Mouse (Mus musculus): Measurements from ENCODE around the gene Ccn6. TPM values are rescaled to one million over a fixed set of nuclear protein-coding genes. Genes with fewer than 3 reads are reported as not detected.
"Not testable (repeated sequence)": the region's sequence is repeated elsewhere in the genome, so short reads cannot be mapped to it uniquely, and the experiment has no call there.

Gene Ccn6
- 0.48 and 0.50 TPM in 2 replicates for polyA plus RNA-seq (2016; fragmentation: Nextera tagmentation; extraction: Ambion mirVana)

DNA sequence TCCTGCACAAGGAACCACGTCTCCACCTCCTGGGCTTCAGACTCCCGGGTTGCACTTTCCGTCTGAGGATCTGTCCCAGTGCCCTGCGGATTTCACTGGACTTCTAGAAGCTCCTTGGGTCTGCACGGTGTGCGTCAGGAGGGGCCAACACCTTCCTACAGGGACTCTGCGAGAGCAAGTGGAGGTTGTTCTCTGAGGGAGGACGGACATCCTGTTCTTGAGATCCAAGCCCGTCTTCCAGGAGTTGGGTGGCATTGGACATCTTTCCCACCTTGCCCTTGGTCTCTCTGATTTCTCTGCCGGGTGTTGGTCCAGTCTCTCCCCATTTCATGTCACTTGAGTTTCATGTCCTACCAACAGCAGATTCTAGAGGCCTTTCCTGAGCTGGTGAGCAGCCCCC lies at the start of gene Ccn6:
Gene Ccn6 (minus strand): TSS at position 101 of the 400 bp plus-strand sequence.
- 88% methylated on average over 10 of the region's 10 CpGs for WGBS
- Histone ChIP-seq H3K9ac (no peak within 1 kb of the TSS), H3K36me3 (no peaks in the 10 kb centered on the region), H3K27me3 (no peaks in the 10 kb centered on the region), H3K9me3 (peaks cover 3% of the 10 kb centered on the region; the same call in 1 of the 2 replicates), H3K4me1 (peaks cover 6% of the 10 kb centered on the region; the same call in 1 of the 2 replicates), H3K4me3 (no peak within 1 kb of the TSS), H3K4me2 (replicated peaks) (no peak within 1 kb of the TSS), H3K27ac (no peak within 1 kb of the TSS)
- ATAC-seq (ENCODE audit: insufficient number of reproducible peaks, insufficient read depth, low FRiP score, low TSS enrichment), result no peak

DNA sequence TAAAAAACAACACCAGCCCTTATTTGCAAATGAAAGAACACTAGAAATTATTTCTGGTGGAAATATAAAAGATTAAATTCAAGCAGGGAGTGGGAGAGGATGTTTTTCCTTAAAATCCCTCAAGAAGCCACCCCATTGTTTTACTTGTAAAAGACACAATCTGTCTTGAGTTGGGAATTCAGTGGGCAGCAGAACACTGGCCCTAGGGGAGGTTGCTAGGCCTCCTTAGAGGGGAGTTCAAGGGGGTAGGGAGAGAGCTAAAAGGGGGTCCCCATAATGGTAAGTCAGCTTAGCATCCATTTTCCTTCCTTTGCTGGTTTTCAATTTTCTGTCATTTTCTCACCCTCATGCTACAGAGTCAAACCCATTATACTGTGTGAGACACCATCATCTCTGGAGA lies 46.4 kb upstream of the Ccn6 start:
- Histone ChIP-seq H3K36me3 (no peaks in the 10 kb centered on the region), H3K27ac (no peak overlapping the region), H3K9ac (no peak overlapping the region), H3K4me3 (no peak overlapping the region), H3K4me2 (replicated peaks) (no peak overlapping the region), H3K4me1 (peaks cover 17% of the 10 kb centered on the region), H3K9me3 (0 out of 2 replicates have a peak, but pooled peaks cover 7% of the 10 kb centered on the region), H3K27me3 (no peaks in the 10 kb centered on the region)
- no peak for ATAC-seq (ENCODE audit: insufficient number of reproducible peaks, insufficient read depth, low FRiP score, low TSS enrichment)

DNA sequence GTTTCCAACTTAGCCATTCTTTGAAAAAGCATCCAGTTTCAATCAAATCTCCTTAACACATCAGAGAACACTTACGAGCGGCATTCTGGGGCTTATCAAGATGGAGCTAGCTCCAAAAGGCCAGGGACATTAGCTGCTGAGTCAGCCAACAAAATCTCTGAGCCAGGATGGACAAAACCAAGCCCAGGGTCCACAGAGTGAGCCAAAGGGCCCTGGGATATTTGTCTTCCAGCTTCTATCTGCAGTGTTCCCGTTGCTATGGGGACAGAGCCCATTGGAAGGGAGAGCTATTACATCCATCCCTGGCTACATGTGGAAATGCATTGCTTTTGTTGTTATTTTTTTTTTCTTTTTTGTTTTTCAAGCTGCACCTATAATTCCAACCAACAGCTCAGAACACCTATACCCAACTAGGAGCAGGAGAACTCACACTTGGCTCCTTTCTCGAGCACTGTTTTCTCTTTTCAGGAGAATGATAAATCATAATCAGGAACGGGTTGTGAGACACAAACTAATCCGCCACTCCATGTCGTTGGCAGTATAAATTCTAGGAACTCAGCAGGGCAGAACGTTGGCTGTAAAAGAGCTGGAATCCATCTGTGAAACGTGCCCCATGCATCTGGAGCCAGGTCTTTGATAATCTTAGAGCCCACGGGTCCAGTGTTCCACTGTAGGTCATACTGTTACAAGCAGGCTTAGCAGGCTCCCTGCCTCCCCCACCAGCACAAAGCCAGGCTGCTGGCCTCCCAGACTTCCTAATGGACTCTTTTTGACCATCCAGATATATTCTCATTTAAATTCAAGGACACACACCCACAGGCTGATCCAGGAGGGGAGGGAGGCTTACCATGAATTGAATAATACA lies 45.8 kb upstream of the Ccn6 start:
- no peaks in the 10 kb centered on the region for H3K27me3 ChIP-seq

DNA sequence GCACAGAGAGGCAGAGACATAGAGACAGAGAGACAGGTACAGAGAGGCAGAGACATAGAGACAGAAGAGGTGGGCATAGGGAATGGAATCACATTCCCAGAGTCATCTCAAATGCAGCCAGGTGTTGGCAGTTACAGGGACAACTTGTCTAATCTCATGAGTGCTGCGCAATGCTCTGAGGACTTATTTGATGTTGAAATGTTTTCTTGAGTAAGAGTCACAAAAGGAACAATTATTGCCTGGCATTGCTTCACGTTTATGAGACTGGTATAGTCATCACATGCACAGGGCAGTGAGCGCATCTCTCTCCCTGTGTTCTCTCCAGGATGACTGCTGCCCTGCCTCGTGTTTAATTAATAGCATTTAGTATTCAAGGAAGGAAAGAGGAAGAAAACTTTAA lies 45.1 kb upstream of the Ccn6 start:
- Histone ChIP-seq H3K9me3 (0 out of 2 replicates have a peak, but pooled peaks cover 10% of the 10 kb centered on the region), H3K9ac (no peak overlapping the region), H3K4me1 (peaks cover 17% of the 10 kb centered on the region), H3K4me2 (replicated peaks) (no peak overlapping the region), H3K36me3 (no peaks in the 10 kb centered on the region), H3K27ac (no peak overlapping the region), H3K4me3 (no peak overlapping the region), H3K27me3 (no peaks in the 10 kb centered on the region)
- no peak for ATAC-seq (ENCODE audit: insufficient number of reproducible peaks, insufficient read depth, low FRiP score, low TSS enrichment)
- WGBS, result 72% methylated on average over 4 of the region's 4 CpGs

More for the DNA sequence above, 45.8 kb upstream of the Ccn6 start:
- Histone ChIP-seq H3K36me3 (no peaks in the 10 kb centered on the region), H3K4me2 (replicated peaks) (no peak overlapping the region), H3K27ac (no peak overlapping the region), H3K4me1 (peaks cover 17% of the 10 kb centered on the region), H3K9me3 (0 out of 2 replicates have a peak, but pooled peaks cover 10% of the 10 kb centered on the region), H3K9ac (no peak overlapping the region), H3K4me3 (no peak overlapping the region)
- ATAC-seq (ENCODE audit: insufficient number of reproducible peaks, insufficient read depth, low FRiP score, low TSS enrichment), result no peak
- 48% methylated on average over 10 of the region's 10 CpGs for WGBS

DNA sequence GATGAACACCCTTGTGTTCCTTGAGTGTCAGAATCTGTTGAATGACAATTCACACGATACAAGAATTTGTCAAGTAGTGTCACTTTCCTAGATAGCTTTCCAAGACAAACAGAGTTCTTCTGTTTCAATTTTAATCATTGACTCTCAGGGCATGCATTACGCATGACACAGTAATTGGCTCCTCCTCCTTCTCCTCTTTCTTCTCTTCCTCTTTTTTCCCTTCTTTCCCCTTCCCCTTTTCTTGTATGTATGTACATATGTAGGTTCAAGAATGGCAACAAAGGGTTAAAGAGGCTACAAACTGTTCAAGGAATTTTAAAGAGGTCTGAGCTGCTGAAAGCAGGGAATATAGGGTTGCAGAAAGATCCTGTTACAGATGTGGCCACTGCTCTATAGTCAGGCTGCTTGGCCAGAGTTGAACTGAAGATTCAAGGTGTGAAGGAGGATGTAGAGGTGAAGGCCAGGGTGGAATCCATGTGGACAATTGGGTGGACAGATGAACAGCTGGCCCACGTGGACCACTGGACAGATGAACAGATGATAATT lies 43.8 kb upstream of the Ccn6 start:
- H3K27me3 ChIP-seq, result no peaks in the 10 kb centered on the region
- ATAC-seq (ENCODE audit: insufficient number of reproducible peaks, insufficient read depth, low FRiP score, low TSS enrichment), result 0 out of 2 replicates have a peak, but pooled peaks have one; percentile 60
- no peak overlapping the region for H3K4me3 ChIP-seq
- H3K4me1 ChIP-seq, result peaks cover 17% of the 10 kb centered on the region
- H3K9me3 ChIP-seq, result 0 out of 2 replicates have a peak, but pooled peaks cover 10% of the 10 kb centered on the region
- no peak overlapping the region for H3K9ac ChIP-seq
- H3K27ac ChIP-seq, result 0 out of 2 replicates have a peak overlapping the region, but pooled peaks have one; percentile 23
- 45% methylated on average over 3 of the region's 3 CpGs for WGBS
- no peak overlapping the region for H3K4me2 ChIP-seq (replicated peaks)
- H3K36me3 ChIP-seq, result no peaks in the 10 kb centered on the region

DNA sequence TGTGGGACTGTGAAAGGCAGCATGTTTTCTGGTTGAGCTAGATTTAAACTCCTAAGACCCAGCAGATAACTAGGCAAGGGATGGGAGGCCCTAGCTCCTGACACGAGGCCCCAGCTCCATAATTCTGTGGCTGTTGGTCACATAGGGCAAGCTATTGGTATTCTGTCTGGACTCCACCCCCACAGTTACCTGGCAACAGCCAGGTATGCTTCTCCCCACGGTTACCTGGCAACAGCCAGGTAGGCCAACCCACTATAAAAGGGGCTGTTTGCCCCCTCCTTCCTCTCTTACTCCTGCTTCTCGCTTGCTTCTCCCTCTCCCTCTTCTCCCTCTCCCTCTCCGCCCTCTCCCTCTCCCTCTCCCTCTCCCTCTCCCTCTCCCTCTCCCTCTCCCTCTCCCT lies 38.9 kb upstream of the Ccn6 start:
- 72% methylated on average over 3 of the region's 4 CpGs for WGBS
- 0 out of 2 replicates have a peak, but pooled peaks cover 3% of the 10 kb centered on the region for H3K9me3 ChIP-seq
- H3K4me1 ChIP-seq, result peaks cover 7% of the 10 kb centered on the region
- H3K4me3 ChIP-seq, result no peak overlapping the region
- no peak overlapping the region for H3K4me2 ChIP-seq (replicated peaks)
- H3K36me3 ChIP-seq, result no peaks in the 10 kb centered on the region
- H3K9ac ChIP-seq, result no peak overlapping the region
- H3K27me3 ChIP-seq, result no peaks in the 10 kb centered on the region
- ATAC-seq (ENCODE audit: insufficient number of reproducible peaks, insufficient read depth, low FRiP score, low TSS enrichment), result no peak
- no peak overlapping the region for H3K27ac ChIP-seq

DNA sequence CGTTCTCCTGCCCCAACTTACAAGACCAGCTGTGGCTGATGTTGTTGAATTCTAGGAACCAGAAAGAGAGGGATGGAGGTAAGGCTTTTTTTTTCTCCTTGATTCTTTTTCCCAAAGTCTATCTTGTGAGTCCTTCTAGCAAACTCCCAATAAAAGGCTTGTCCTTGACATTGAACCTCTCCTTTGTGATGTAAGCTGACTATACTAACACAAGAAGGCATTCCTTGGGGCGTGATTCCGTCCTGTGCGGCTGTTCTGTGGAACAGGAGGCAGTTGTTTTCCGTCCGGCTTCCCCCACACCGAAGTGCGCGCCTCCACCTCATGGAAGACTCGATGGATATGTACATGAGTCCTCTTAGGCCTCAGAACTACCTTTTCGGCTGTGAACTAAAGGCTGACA lies 34.6 kb upstream of the Ccn6 start:
- not testable (repeated sequence) for ATAC-seq (ENCODE audit: insufficient number of reproducible peaks, insufficient read depth, low FRiP score, low TSS enrichment); H3K9ac ChIP-seq; H3K4me3 ChIP-seq; H3K4me1 ChIP-seq; H3K27ac ChIP-seq; H3K4me2 ChIP-seq (replicated peaks); H3K27me3 ChIP-seq; H3K36me3 ChIP-seq; H3K9me3 ChIP-seq
- WGBS, result 91% methylated on average over 11 of the region's 11 CpGs

DNA sequence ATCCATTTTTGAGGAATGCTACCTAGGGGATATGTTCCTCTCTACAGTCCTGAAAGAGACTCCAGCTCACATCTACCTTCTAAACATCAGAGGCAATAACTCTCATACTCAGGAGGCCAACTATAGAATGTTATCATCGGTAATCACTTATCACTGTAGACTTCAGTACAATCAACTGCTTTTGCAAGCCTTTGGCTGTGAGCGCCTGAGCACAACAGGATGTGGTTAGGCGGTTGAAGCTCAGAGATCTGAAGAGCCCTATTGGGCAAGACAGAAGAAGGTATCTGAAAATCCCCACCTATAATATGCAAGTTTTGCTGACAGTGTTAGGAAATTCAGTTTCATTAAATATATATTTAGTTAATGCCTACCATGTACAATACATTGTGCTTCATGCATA lies 29.1 kb upstream of the Ccn6 start:
- 89% methylated on average over 3 of the region's 3 CpGs for WGBS

DNA sequence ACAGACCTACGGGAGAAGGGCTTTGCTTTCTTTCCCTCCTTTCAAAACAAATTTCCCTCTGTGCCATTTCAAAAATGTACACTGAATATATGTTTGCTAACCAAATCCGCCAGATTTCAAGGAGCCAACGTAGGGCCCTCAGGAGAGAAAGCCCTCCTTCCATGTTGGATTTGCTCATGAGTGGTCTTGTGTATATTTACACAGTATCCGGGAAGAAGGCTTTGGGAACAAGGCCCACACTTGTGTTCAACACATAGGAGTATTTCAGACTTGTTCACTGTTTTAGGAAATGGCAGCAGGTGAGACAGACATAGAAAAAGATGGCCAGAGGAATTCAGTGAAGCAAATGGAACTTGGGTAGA lies 21.9 kb upstream of the Ccn6 start:
- no peak for ATAC-seq (ENCODE audit: insufficient number of reproducible peaks, insufficient read depth, low FRiP score, low TSS enrichment)
- no peaks in the 10 kb centered on the region for H3K9me3 ChIP-seq
- H3K4me1 ChIP-seq, result no peaks in the 10 kb centered on the region
- no peak overlapping the region for H3K9ac ChIP-seq
- no peaks in the 10 kb centered on the region for H3K27me3 ChIP-seq
- H3K4me3 ChIP-seq, result no peak overlapping the region
- no peak overlapping the region for H3K4me2 ChIP-seq (replicated peaks)
- no peak overlapping the region for H3K27ac ChIP-seq
- WGBS, result 74% methylated on average over 4 of the region's 4 CpGs
- no peaks in the 10 kb centered on the region for H3K36me3 ChIP-seq

More for the DNA sequence above, 29.1 kb upstream of the Ccn6 start:
- Histone ChIP-seq H3K9me3 (no peaks in the 10 kb centered on the region), H3K36me3 (no peaks in the 10 kb centered on the region), H3K4me3 (no peak overlapping the region), H3K27me3 (no peaks in the 10 kb centered on the region), H3K4me1 (no peaks in the 10 kb centered on the region), H3K4me2 (replicated peaks) (no peak overlapping the region), H3K27ac (no peak overlapping the region), H3K9ac (no peak overlapping the region)
- no peak for ATAC-seq (ENCODE audit: insufficient number of reproducible peaks, insufficient read depth, low FRiP score, low TSS enrichment)

DNA sequence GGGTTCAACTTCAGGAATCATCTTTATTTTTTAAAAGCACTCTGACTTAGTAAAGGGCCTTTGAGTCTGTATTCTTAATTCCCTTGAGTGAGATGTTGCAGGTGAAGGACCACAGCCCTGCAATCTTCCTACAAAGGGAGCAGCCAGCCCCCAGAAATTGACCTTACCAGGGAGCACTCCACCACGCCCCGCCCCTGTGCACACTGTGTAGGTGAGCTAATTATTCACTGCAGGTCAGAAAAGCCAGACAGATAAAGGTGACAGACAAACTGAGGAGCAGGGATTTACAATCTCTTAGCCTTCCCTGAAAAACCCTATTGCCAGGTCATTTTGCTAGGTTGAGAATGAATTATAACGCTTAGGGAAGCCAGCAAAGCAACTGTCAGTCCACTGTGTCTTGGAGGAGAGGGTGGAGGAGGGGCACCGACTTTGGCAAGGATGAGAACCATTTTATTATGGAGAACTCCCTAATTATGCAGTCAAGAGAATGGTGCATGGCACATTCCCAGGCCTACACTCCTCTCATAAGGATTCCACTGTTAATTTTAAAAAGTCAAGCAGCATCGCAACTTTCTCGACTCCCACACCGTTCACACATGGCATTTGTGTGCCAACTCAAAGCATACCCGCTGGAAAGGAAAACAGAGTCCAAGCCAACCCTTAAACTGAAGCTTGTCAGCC lies 21.4 kb upstream of the Ccn6 start:
- H3K4me1 ChIP-seq, result no peaks in the 10 kb centered on the region
- no peaks in the 10 kb centered on the region for H3K36me3 ChIP-seq
- H3K27ac ChIP-seq, result no peak overlapping the region
- H3K27me3 ChIP-seq, result no peaks in the 10 kb centered on the region
- no peak overlapping the region for H3K9ac ChIP-seq
- ATAC-seq (ENCODE audit: insufficient number of reproducible peaks, insufficient read depth, low FRiP score, low TSS enrichment), result no peak
- 81% methylated on average over 8 of the region's 8 CpGs for WGBS
- no peak overlapping the region for H3K4me2 ChIP-seq (replicated peaks)
- H3K9me3 ChIP-seq, result no peaks in the 10 kb centered on the region
- H3K4me3 ChIP-seq, result no peak overlapping the region

DNA sequence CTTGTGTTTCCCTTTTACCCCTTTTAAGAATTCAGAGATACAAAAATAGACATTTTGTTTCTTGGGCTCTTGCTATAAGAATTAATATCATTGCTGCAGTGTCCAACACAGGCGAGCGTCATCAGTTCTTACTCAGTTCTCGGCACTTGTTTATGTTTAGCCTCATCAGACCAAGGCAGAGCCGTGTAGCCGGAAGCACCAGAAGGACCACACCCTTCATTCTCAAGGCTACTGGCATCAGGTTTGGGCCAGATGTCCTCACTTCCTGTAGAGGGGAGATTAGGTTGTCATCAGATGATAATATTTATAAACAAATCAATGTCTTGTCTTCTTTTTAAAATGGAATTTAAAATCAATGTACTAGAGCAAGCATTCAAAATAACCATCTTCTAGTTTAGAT lies 13.4 kb upstream of the Ccn6 start:
- Histone ChIP-seq H3K36me3 (no peaks in the 10 kb centered on the region), H3K4me1 (peaks cover 17% of the 10 kb centered on the region), H3K4me2 (replicated peaks) (no peak overlapping the region), H3K9ac (no peak overlapping the region), H3K27me3 (no peaks in the 10 kb centered on the region), H3K4me3 (no peak overlapping the region), H3K27ac (no peak overlapping the region), H3K9me3 (no peaks in the 10 kb centered on the region)
- 83% methylated on average over 5 of the region's 5 CpGs for WGBS
- ATAC-seq (ENCODE audit: insufficient number of reproducible peaks, insufficient read depth, low FRiP score, low TSS enrichment), result no peak
